Mouse (Mus musculus) testis, adult 2 months (tissue): ENCODE measurements at regions not wholly inside any gene's neighbourhood (a gene's known extent, or its start where the extent isn't known, plus 50 kb on each side); places are given as distances from the start of the nearest gene placed in this dataset.

Experiments
- CTCF ChIP-seq: fragments of 200-500 bp; IDR thresholded peaks from 2 replicates; pipeline ENCODE4 v1.5.1; 2012; ENCODE audit warnings: low read depth, mild to moderate bottlenecking, inconsistent platforms, low read length, moderate library complexity; ENCODE audit not compliant: control insufficient read depth, insufficient read depth, insufficient replicate concordance
- POLR2A ChIP-seq: fragments of 200-500 bp; IDR thresholded peaks from 2 replicates; pipeline ENCODE4 v1.6.1; 2012; ENCODE audit warnings: low read depth, mild to moderate bottlenecking, inconsistent platforms, low read length, moderate library complexity; ENCODE audit not compliant: control insufficient read depth

GRCm38 (mm10) chr1:76032626-76033025 lies 486.6 kb downstream of the Slc4a3 start:
- TF ChIP-seq CTCF (no peak), POLR2A (no peak)
